Mouse (Mus musculus) cerebellum, adult 2 months (tissue): Measurements from ENCODE around the gene Ppdpf. TPM values are rescaled to one million over a fixed set of nuclear protein-coding genes. Genes with fewer than 3 reads are reported as not detected.

Experiments used
- DNase-seq, 2 experiments: peaks; one replicate each; pipeline ENCODE4 v3.0.0; 2021
- H3K27ac ChIP-seq: fragments of 200-500 bp; 2 replicates; pipeline ENCODE4 v1.5.1; 2012; ENCODE audit warnings: low read length, control low read depth, inconsistent platforms; ENCODE audit not compliant: insufficient read depth
- H3K27me3 ChIP-seq: fragments of 200-500 bp; 2 replicates; pipeline ENCODE4 v1.6.1; 2012; ENCODE audit warnings: inconsistent platforms, mild to moderate bottlenecking, low read length, moderate library complexity; ENCODE audit not compliant: control insufficient read depth, insufficient read depth
- H3K4me1 ChIP-seq: fragments of 200-500 bp; 2 replicates; pipeline ENCODE4 v1.6.1; 2011; ENCODE audit warnings: low read length; ENCODE audit not compliant: control insufficient read depth, insufficient read depth
- H3K4me3 ChIP-seq: fragments of 200-500 bp; replicated peaks from 2 replicates; pipeline ENCODE3; 2011; ENCODE audit warnings: mild to moderate bottlenecking, low read depth, low read length, control low read depth; ENCODE audit not compliant: insufficient read depth
- CTCF ChIP-seq: fragments of 200-500 bp; IDR thresholded peaks from 2 replicates; pipeline ENCODE4 v1.5.1; 2011; ENCODE audit warnings: low read depth, mild to moderate bottlenecking, control low read depth, low read length, moderate library complexity, borderline replicate concordance; ENCODE audit not compliant: insufficient read depth
- POLR2A ChIP-seq: fragments of 200-500 bp; IDR thresholded peaks from 2 replicates; pipeline ENCODE4 v1.6.1; 2011; ENCODE audit warnings: low read length, control low read depth, borderline replicate concordance; ENCODE audit not compliant: insufficient read depth
- WGBS: fragments of 180-500 bp; shearing (Covaris S2); methylation state at CpG from one replicate; pipeline ENCODE4 v1.1.7; 2018; 5-methylcytosine and 5-hydroxymethylcytosine counted together
- polyA plus RNA-seq: library from polyadenylated mRNA; depleted of rRNA; stranded (reverse); fragments of >200 nt; gene quantifications from 2 replicates; pipeline ENCODE4 v1.2.3, GENCODE M21; 2012; rRNA removed

Gene Ppdpf
- polyA plus RNA-seq, 1 experiment: 110 TPM

DNA sequence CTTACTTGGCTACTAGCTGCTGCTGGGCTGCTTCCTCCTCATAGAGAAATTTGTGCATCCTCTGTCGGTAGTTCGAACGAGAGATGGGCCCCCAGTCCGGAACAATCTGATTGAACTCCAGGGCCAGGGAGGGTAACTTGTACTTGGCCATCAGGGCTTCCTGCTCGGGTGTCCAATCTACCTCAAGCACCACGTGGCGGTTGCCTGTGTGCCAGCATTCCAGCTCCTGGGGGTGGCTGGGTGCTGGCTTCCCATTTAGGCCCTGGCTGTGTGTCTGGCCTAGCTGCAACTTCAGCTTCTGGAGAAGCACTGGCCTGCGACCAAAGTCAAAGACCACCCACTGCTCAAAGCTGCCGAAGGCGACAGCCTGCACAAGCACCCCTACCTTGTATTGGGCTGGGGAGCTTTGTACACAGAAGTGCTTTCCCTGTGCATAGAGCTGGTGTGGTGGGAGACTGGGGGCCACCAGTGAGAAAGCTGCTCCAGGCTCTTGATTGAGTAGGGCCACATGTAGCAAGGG lies 51.1 kb downstream of the Ppdpf start:
- Histone ChIP-seq H3K27me3 (no peaks in the 10 kb centered on the region), H3K27ac (no peak overlapping the region), H3K4me3 (no peak overlapping the region), H3K4me1 (no peaks in the 10 kb centered on the region)
- TF ChIP-seq CTCF: no peak
- TF ChIP-seq POLR2A: no peak
- no peak for DNase-seq
- WGBS: 29% methylated on average over 10 of the region's 10 CpGs

Other genes with a start within 250 kb of the Ppdpf start
- 64.1 and 75.2 TPM in 2 replicates for gene Nkain4, start 232.5 kb upstream of the Ppdpf start, polyA plus RNA-seq
- 118 and 122 TPM in 2 replicates for gene Arfgap1, start 220.0 kb upstream of the Ppdpf start, polyA plus RNA-seq
- gene Col20a1, start 200.7 kb upstream of the Ppdpf start, polyA plus RNA-seq: 2.6 and 3.5 TPM in 2 replicates
- 10.1 and 14.4 TPM in 2 replicates for gene Chrna4, start 143.7 kb upstream of the Ppdpf start, polyA plus RNA-seq
- gene Kcnq2, start 51.9 kb upstream of the Ppdpf start, polyA plus RNA-seq: 115 and 125 TPM in 2 replicates
- 1,226 and 1,413 TPM in 2 replicates for gene Eef1a2, start 30.2 kb upstream of the Ppdpf start, polyA plus RNA-seq
- gene Ptk6, start 15.5 kb downstream of the Ppdpf start, polyA plus RNA-seq: 0.03 and 0.07 TPM in 2 replicates
- gene Srms, start 25.9 kb downstream of the Ppdpf start, polyA plus RNA-seq: 0.41 and 0.46 TPM in 2 replicates
- gene Fndc11, start 32.8 kb downstream of the Ppdpf start, polyA plus RNA-seq: 0.46 TPM in 1 of 2 replicates, not detected in the other
- 2.4 and 2.8 TPM in 2 replicates for gene Helz2, start 54.8 kb downstream of the Ppdpf start, polyA plus RNA-seq
- 28.7 and 30.1 TPM in 2 replicates for gene Gmeb2, start 100.8 kb downstream of the Ppdpf start, polyA plus RNA-seq
- gene Stmn3, start 127.3 kb downstream of the Ppdpf start, polyA plus RNA-seq: 1,100 TPM in 2 replicates
- gene Rtel1, start 132.5 kb downstream of the Ppdpf start, polyA plus RNA-seq: 88.5 and 103 TPM in 2 replicates
- 102 and 106 TPM in 2 replicates for gene Zgpat, start 177.7 kb downstream of the Ppdpf start, polyA plus RNA-seq
- 75.6 and 77.7 TPM in 2 replicates for gene Arfrp1, start 178.2 kb downstream of the Ppdpf start, polyA plus RNA-seq
- gene Lime1, start 192.8 kb downstream of the Ppdpf start, polyA plus RNA-seq: 79.8 and 85.0 TPM in 2 replicates